Mouse (Mus musculus) hindbrain, embryonic 16.5 days (tissue): ENCODE measurements at regions not wholly inside any gene's neighbourhood (a gene's known extent, or its start where the extent isn't known, plus 50 kb on each side); places are given as distances from the start of the nearest gene placed in this dataset.

Experiments
- ATAC-seq: fragments of 200-750 bp; cut with Nextera tagmentation; 2 replicates; pipeline ENCODE4 v1.8.0; 2017; ENCODE audit warnings: moderate TSS enrichment, moderate library complexity
- H3K27ac ChIP-seq: fragments of 300-500 bp; sonication (generic); 2 replicates; pipeline ENCODE4 v1.5.1; 2014; ENCODE audit warnings: low read depth, mild to moderate bottlenecking, control low read depth, low read length, moderate library complexity
- H3K27me3 ChIP-seq: fragments of 300-500 bp; sonication (generic); replicated peaks from 2 replicates; pipeline ENCODE4 v1.6.1; 2014; ENCODE audit warnings: low read length; ENCODE audit not compliant: control insufficient read depth, insufficient read depth
- H3K36me3 ChIP-seq: fragments of 300-500 bp; sonication (generic); 2 replicates; pipeline ENCODE4 v1.6.1; 2014; ENCODE audit warnings: mild to moderate bottlenecking, low read length, moderate library complexity, mixed read lengths; ENCODE audit not compliant: control insufficient read depth, insufficient read depth
- H3K4me1 ChIP-seq: fragments of 300-500 bp; sonication (generic); 2 replicates; pipeline ENCODE4 v1.6.1; 2014; ENCODE audit warnings: low read depth, low read length; ENCODE audit not compliant: control insufficient read depth, insufficient read depth
- H3K4me2 ChIP-seq: fragments of 300-500 bp; sonication (generic); 2 replicates; pipeline ENCODE4 v1.6.1; 2014; ENCODE audit warnings: mild to moderate bottlenecking, low read length, control low read depth, moderate library complexity
- H3K4me3 ChIP-seq: fragments of 300-500 bp; sonication (generic); 2 replicates; pipeline ENCODE4 v1.5.1; 2014; ENCODE audit warnings: mild to moderate bottlenecking, low read length, control low read depth, moderate library complexity
- H3K9ac ChIP-seq: fragments of 300-500 bp; sonication (generic); 2 replicates; pipeline ENCODE4 v1.6.1; 2014; ENCODE audit warnings: low read depth, mild to moderate bottlenecking, control low read depth, low read length, moderate library complexity
- H3K9me3 ChIP-seq: fragments of 300-500 bp; sonication (generic); 2 replicates; pipeline ENCODE4 v1.6.1; 2014; ENCODE audit warnings: mild to moderate bottlenecking, low read length, moderate library complexity; ENCODE audit not compliant: control insufficient read depth
- WGBS: fragments of 180-500 bp; shearing (Covaris S2); extraction: QIAGEN DNeasy Blood & Tissue Kit; methylation state at CpG from one replicate; pipeline ENCODE4 v1.1.7; 2014; 5-methylcytosine and 5-hydroxymethylcytosine counted together

DNA sequence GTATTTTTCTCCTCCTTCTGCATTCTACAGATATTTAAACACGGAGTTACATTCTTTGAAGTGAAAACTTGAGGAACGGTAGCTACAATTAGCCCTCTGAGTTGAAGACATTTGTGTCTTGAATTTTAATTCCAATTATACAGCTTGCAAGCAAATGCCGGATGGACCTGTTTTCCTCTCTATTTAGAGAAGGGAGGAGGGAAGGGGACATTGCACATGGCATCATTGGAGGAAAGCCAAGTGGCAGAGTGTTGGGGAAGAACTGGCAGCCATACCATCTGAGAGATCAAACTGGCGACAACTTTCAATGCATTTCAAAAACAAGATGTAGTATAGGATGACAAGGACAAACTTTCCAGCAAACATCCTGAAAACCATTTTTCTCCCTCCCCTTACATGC, 493.4 kb downstream of the Cenpc1 start:
- Histone ChIP-seq H3K27me3 (no peaks in the 10 kb centered on the region), H3K36me3 (no peaks in the 10 kb centered on the region), H3K27ac (no peak overlapping the region), H3K9ac (no peak overlapping the region), H3K4me3 (no peak overlapping the region), H3K9me3 (no peaks in the 10 kb centered on the region), H3K4me1 (no peaks in the 10 kb centered on the region), H3K4me2 (peak overlapping the region; percentile 18; the same call in 1 of the 2 replicates)
- WGBS: 50% methylated on average over 4 of the region's 4 CpGs
- peak; percentile 83 for ATAC-seq

DNA sequence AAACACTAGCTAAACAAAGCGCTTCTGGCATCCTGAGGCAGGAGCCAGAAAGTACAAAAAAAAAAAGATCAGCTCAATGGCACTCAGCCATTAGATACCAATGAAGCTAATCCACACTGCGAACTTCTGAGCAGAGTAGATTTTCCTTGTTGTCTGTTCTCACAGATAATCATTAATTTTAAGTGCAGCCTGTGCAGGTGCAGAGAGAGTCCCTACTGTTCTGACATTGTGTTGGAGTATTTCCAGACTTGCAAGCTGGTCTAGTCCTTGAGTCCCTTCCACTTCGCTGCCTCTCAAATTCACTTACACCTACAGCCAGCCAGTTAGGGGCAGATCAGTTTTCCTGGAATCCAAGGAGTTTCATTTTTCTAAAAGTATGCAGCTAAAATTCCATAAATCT, 494.0 kb downstream of the Cenpc1 start:
- H3K4me3 ChIP-seq: no peak overlapping the region
- 58% methylated on average over 3 of the region's 3 CpGs for WGBS
- peak; percentile 94 for ATAC-seq
- no peak overlapping the region for H3K9ac ChIP-seq
- H3K4me2 ChIP-seq: peak overlapping the region; percentile 18; the same call in 1 of the 2 replicates
- H3K9me3 ChIP-seq: no peaks in the 10 kb centered on the region
- no peaks in the 10 kb centered on the region for H3K27me3 ChIP-seq
- no peaks in the 10 kb centered on the region for H3K4me1 ChIP-seq
- H3K36me3 ChIP-seq: no peaks in the 10 kb centered on the region
- H3K27ac ChIP-seq: no peak overlapping the region

DNA sequence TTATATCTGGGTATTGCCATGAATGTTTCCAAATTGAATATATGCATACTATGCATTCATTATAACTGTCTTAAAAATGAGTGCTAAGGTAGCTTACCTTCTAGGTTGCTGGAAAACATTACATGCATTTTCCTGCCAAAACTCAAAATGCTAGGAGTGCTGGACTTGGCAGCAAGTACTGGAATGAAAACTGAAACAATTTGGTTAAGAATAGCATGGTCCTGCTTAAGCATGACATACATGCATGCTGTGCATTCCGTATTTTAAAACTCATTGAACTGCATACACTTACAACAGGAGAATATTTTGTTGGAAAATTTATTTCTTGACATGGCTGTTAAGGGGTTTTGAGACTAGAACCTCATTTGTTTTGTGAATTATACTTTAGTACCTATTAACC, 529.1 kb downstream of the Cenpc1 start:
- WGBS: 55% methylated on average over 1 of the region's 1 CpGs
- no peak for ATAC-seq
- no peaks in the 10 kb centered on the region for H3K4me1 ChIP-seq
- no peaks in the 10 kb centered on the region for H3K36me3 ChIP-seq
- no peak overlapping the region for H3K4me3 ChIP-seq
- H3K27ac ChIP-seq: no peak overlapping the region
- no peak overlapping the region for H3K4me2 ChIP-seq
- no peak overlapping the region for H3K9ac ChIP-seq
- no peaks in the 10 kb centered on the region for H3K27me3 ChIP-seq
- no peaks in the 10 kb centered on the region for H3K9me3 ChIP-seq

DNA sequence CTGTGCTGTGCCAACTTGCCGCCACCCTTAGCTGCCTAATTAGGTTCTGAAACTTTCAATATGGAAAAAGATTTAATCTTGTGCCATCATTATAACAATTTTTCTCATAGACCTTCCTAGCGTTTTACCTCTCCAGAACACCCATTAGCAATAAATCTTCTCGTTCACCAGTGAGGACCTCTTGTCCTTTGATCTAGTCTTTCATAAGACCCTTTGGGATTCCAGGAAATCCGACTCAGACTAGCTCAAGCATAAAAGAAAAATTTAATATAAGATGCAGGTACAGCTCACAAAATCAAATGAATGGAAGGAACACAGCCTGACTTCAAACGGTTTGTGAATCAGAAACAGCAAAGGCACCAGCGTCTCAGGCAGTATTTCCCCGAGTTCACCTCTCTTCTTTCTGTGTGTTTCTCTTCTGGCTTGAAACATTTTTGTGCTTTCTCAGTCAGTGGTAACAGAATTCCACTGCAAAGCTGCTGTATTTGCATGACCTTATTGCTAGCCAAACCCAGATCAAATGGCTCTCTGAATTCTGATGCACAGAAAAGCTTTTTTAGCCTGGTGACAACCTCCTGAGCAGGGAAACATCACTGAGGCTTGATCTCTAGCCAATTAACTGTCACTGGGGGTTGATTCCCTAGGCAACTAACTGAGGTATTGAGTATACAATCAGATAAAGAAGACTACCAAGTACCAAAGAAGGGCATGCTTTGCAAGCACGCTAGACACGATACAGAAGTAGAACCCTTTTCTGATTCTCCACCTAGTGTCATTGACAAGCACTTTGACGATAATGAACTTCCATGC, 539.8 kb downstream of the Cenpc1 start:
- Histone ChIP-seq H3K4me3 (no peak overlapping the region), H3K4me1 (no peaks in the 10 kb centered on the region), H3K9ac (no peak overlapping the region), H3K4me2 (no peak overlapping the region), H3K9me3 (no peaks in the 10 kb centered on the region), H3K27ac (no peak overlapping the region), H3K36me3 (no peaks in the 10 kb centered on the region), H3K27me3 (no peaks in the 10 kb centered on the region)
- WGBS: 73% methylated on average over 10 of the region's 10 CpGs
- no peak for ATAC-seq

DNA sequence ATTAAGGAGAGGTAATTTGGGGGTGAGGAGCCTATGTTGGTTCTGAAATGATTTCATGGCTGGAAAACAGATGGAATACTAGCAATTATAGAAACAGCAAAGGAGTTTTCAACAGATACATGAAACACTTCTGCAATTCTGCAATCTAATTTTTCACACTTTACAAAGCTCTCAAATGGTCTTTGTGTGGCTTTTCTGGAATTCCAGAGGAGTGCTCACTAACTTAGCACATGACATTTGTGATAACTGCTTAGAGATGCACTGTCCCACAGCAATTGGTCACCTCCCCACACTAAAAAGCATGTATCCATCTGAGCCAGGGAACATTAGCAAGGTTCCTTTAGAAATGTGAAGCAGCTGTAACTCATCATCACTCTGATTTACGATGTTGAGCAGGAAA, 560.1 kb downstream of the Cenpc1 start:
- Histone ChIP-seq H3K4me1 (no peaks in the 10 kb centered on the region), H3K27ac (no peak overlapping the region), H3K9ac (no peak overlapping the region), H3K36me3 (no peaks in the 10 kb centered on the region), H3K27me3 (no peaks in the 10 kb centered on the region), H3K9me3 (no peaks in the 10 kb centered on the region), H3K4me2 (no peak overlapping the region), H3K4me3 (no peak overlapping the region)
- 82% methylated on average over 1 of the region's 1 CpGs for WGBS
- ATAC-seq: no peak

DNA sequence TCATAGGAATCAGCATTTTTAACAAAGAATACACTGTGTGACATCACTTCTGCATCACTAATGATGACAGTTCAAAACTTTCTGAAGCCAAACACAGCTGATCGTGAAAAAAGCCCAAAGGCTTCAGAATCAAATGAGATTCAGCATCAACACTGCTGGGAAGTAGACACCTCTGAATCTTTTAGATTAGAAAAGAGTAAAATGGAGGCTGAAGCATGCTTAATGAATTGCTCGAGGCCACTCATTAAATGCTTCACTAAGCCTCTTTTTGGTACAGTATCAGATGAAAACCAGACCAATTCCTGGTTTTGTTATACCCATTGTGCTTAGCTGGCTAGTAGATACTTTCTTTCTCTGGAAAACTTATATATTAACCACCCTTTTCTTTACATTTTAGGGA, 568.1 kb downstream of the Cenpc1 start:
- no peak overlapping the region for H3K9ac ChIP-seq
- H3K27me3 ChIP-seq: no peaks in the 10 kb centered on the region
- no peak overlapping the region for H3K4me3 ChIP-seq
- no peaks in the 10 kb centered on the region for H3K9me3 ChIP-seq
- H3K4me2 ChIP-seq: no peak overlapping the region
- H3K27ac ChIP-seq: no peak overlapping the region
- 62% methylated on average over 2 of the region's 2 CpGs for WGBS
- no peaks in the 10 kb centered on the region for H3K36me3 ChIP-seq
- ATAC-seq: no peak
- H3K4me1 ChIP-seq: no peaks in the 10 kb centered on the region

DNA sequence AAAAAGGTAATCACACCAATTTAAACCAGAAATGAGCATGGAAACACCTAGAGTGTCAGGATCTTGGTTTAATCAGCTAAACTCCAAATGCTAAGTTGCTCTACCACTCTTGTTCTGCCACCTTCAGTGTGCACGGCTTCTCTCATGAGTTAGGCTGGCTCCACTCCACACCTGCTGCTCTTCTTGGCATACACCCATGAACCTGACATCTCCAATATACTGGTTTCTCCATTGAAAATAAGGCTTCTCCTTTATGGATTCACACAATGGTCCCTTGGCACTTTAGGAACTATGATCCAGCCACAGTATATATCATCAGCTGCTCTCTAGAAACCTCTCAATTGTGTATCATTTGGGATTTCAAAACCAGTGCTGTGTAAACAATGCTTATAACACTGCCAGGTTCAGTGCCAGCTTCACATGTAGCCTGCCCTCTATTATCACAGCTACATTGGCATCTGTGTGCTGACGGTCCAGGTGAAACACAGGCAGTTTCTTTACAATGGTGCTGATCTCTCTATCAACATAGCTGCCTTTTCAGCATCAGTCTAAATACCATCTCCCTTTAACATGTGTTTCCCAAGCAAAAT, 579.6 kb downstream of the Cenpc1 start:
- peak; percentile 64 for ATAC-seq
- Histone ChIP-seq H3K4me2 (no peak overlapping the region), H3K27me3 (no peaks in the 10 kb centered on the region), H3K9me3 (no peaks in the 10 kb centered on the region), H3K4me3 (no peak overlapping the region), H3K4me1 (no peaks in the 10 kb centered on the region), H3K36me3 (no peaks in the 10 kb centered on the region), H3K9ac (no peak overlapping the region), H3K27ac (no peak overlapping the region)
- 61% methylated on average over 2 of the region's 2 CpGs for WGBS

DNA sequence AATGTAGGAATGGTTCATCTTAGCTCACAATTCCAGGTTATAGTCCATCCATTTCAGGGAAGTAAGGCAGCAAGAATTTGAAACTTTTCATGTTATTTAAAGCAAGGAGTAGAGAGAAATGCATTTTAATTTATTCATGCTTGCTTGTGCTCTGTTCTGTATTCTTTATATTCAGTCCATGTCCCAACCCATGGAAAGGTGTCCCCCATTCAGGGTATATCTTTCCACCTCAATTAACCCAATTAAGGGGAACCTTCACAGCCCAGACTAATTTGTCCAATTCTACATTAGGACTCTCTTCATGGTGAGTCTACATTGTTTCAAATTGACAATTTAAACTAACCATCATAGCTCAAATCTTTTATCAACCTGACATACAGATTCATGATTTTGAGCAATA, 580.2 kb downstream of the Cenpc1 start:
- no peaks in the 10 kb centered on the region for H3K36me3 ChIP-seq
- no peaks in the 10 kb centered on the region for H3K9me3 ChIP-seq
- no peak overlapping the region for H3K9ac ChIP-seq
- no peak for ATAC-seq
- H3K4me1 ChIP-seq: no peaks in the 10 kb centered on the region
- no peaks in the 10 kb centered on the region for H3K27me3 ChIP-seq
- no peak overlapping the region for H3K4me2 ChIP-seq
- no peak overlapping the region for H3K27ac ChIP-seq
- no peak overlapping the region for H3K4me3 ChIP-seq

DNA sequence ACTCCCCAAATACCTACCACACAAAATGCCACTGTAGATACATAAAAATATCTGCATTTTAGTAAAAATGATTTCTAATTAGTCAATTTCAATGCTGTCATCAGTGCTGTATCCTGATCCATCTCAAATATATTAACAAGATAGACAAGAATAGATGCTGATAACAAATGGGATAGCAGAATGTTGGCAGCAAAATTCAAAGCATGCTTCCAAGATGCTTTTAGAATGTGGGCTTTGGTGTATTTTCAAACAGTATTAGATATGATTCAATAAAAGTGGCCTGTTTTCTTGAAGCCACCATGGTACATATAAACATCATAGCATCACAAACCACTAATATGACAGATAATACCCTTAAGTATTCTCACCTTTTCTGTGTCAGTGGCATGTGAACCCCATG, 597.6 kb downstream of the Cenpc1 start:
- Histone ChIP-seq H3K9me3 (no peaks in the 10 kb centered on the region), H3K4me3 (no peak overlapping the region), H3K36me3 (no peaks in the 10 kb centered on the region), H3K27me3 (no peaks in the 10 kb centered on the region), H3K4me2 (no peak overlapping the region), H3K4me1 (no peaks in the 10 kb centered on the region), H3K27ac (no peak overlapping the region), H3K9ac (no peak overlapping the region)
- ATAC-seq: no peak
